Mouse (Mus musculus) embryonic facial prominence, embryonic 11.5 days (tissue): Measurements from ENCODE around the gene Acot13. TPM values are rescaled to one million over a fixed set of nuclear protein-coding genes. Genes with fewer than 3 reads are reported as not detected.

Experiments
- ATAC-seq: fragments of 200-750 bp; cut with Nextera tagmentation; replicated peaks from 2 replicates; pipeline ENCODE4 v1.8.0; 2017; ENCODE audit warnings: low read depth; ENCODE audit not compliant: insufficient number of reproducible peaks, low FRiP score, low TSS enrichment
- DNase-seq: peaks from one replicate; pipeline ENCODE4 v3.0.0-alpha.2; 2015; ENCODE audit warnings: low spot score
- H3K27ac ChIP-seq: fragments of 300-500 bp; sonication (generic); replicated peaks from 2 replicates; pipeline ENCODE4 v1.5.1; 2014; ENCODE audit warnings: mild to moderate bottlenecking, low read depth, low read length, control low read depth
- H3K27me3 ChIP-seq: fragments of 300-500 bp; sonication (generic); 2 replicates; pipeline ENCODE4 v1.6.1; 2014; ENCODE audit warnings: mild to moderate bottlenecking, low read length, moderate library complexity, mixed read lengths; ENCODE audit not compliant: control insufficient read depth, insufficient read depth
- H3K36me3 ChIP-seq: fragments of 300-500 bp; sonication (generic); replicated peaks from 2 replicates; pipeline ENCODE4 v1.6.1; 2014; ENCODE audit warnings: low read depth, mild to moderate bottlenecking, low read length, moderate library complexity, mixed read lengths; ENCODE audit not compliant: control insufficient read depth, insufficient read depth
- H3K4me1 ChIP-seq: fragments of 300-500 bp; sonication (generic); 2 replicates; pipeline ENCODE4 v1.6.1; 2014; ENCODE audit warnings: low read length, mixed read lengths; ENCODE audit not compliant: control insufficient read depth, insufficient read depth
- H3K4me2 ChIP-seq: fragments of 300-500 bp; sonication (generic); 2 replicates; pipeline ENCODE4 v1.6.1; 2014; ENCODE audit warnings: low read depth, mild to moderate bottlenecking, control low read depth, low read length, moderate library complexity
- H3K4me3 ChIP-seq: fragments of 300-500 bp; sonication (generic); 2 replicates; pipeline ENCODE4 v1.5.1; 2014; ENCODE audit warnings: low read depth, low read length, control low read depth
- H3K9ac ChIP-seq: fragments of 300-500 bp; sonication (generic); replicated peaks from 2 replicates; pipeline ENCODE4 v1.6.1; 2014; ENCODE audit warnings: mild to moderate bottlenecking, control low read depth, low read length
- H3K9me3 ChIP-seq: fragments of 300-500 bp; sonication (generic); replicated peaks from 2 replicates; pipeline ENCODE4 v1.6.1; 2016; ENCODE audit warnings: mild to moderate bottlenecking, low read length, inconsistent platforms, mixed read lengths; ENCODE audit not compliant: control insufficient read depth
- WGBS: fragments of 180-500 bp; shearing (Covaris S2); extraction: QIAGEN DNeasy Blood & Tissue Kit; methylation state at CpG from one replicate; pipeline ENCODE4 v1.1.7; 2014; 5-methylcytosine and 5-hydroxymethylcytosine counted together
- polyA plus RNA-seq: library from polyadenylated mRNA; unstranded; fragments of >200 nt; fragmentation: Nextera tagmentation; extraction: Ambion mirVana; gene quantifications from 2 replicates; pipeline ENCODE4 v1.2.1, GENCODE M21; 2014

Gene Acot13
- polyA plus RNA-seq, 1 experiment from 2014 or later, result 71.0 TPM

GRCm38 (mm10) chr13:24862520-24862919 is 31.2 kb upstream of the Acot13 start:
- Histone ChIP-seq H3K4me1 (no peaks in the 10 kb centered on the region), H3K9me3 (no peaks in the 10 kb centered on the region), H3K27ac (no peak overlapping the region), H3K27me3 (no peaks in the 10 kb centered on the region), H3K9ac (no peak overlapping the region), H3K36me3 (no peaks in the 10 kb centered on the region), H3K4me3 (no peak overlapping the region), H3K4me2 (no peak overlapping the region)
- DNase-seq (peak; percentile 38), ATAC-seq (no peak)
- WGBS, result 62% methylated on average over 7 of the region's 7 CpGs

- no peak overlapping the region for H3K27ac ChIP-seq
- H3K4me2 ChIP-seq, result no peak overlapping the region
- no peaks in the 10 kb centered on the region for H3K36me3 ChIP-seq
- no peak overlapping the region for H3K4me3 ChIP-seq
- ATAC-seq (no peak), DNase-seq (no peak)
- no peaks in the 10 kb centered on the region for H3K27me3 ChIP-seq
- H3K9me3 ChIP-seq, result no peaks in the 10 kb centered on the region
- 78% methylated on average over 7 of the region's 7 CpGs for WGBS
- no peaks in the 10 kb centered on the region for H3K4me1 ChIP-seq
- no peak overlapping the region for H3K9ac ChIP-seq
Measured at GRCm38 (mm10) chr13:24862021-24862420, 30.7 kb upstream of the Acot13 start.

GRCm38 (mm10) chr13:24861084-24861483 is 29.7 kb upstream of the Acot13 start:
- no peak overlapping the region for H3K4me2 ChIP-seq
- no peaks in the 10 kb centered on the region for H3K4me1 ChIP-seq
- H3K4me3 ChIP-seq, result no peak overlapping the region
- no peak overlapping the region for H3K27ac ChIP-seq
- 79% methylated on average over 12 of the region's 12 CpGs for WGBS
- H3K36me3 ChIP-seq, result no peaks in the 10 kb centered on the region
- no peak overlapping the region for H3K9ac ChIP-seq
- no peaks in the 10 kb centered on the region for H3K9me3 ChIP-seq
- no peak for DNase-seq
- ATAC-seq, result no peak
- H3K27me3 ChIP-seq, result no peaks in the 10 kb centered on the region

GRCm38 (mm10) chr13:24859115-24859514 is 27.8 kb upstream of the Acot13 start:
- no peaks in the 10 kb centered on the region for H3K27me3 ChIP-seq
- no peaks in the 10 kb centered on the region for H3K36me3 ChIP-seq
- H3K9ac ChIP-seq, result no peak overlapping the region
- no peaks in the 10 kb centered on the region for H3K4me1 ChIP-seq
- H3K9me3 ChIP-seq, result no peaks in the 10 kb centered on the region
- ATAC-seq (no peak), DNase-seq (no peak)
- no peak overlapping the region for H3K27ac ChIP-seq
- H3K4me2 ChIP-seq, result no peak overlapping the region
- no peak overlapping the region for H3K4me3 ChIP-seq

DNA sequence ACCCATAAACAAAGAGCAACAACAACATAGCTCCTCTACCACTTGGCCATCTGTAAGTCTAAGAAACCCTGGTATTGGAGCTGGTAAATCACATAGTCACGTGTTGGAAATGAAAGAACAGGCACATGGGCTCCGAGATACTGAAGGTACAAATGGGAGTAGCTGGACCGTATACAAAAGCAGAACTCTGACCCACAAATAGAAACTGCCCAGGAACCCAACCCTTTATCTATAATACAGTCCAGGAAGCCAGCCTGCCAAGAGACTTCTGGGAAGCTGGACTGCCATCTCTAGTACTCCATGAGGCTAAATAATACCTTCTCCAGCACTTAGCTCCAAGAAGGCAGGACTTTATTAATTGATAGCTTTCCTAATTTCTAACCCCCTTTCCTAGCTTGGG is 21.2 kb upstream of the Acot13 start:
- H3K9ac ChIP-seq, result no peak overlapping the region
- WGBS, result 84% methylated on average over 3 of the region's 3 CpGs
- H3K27ac ChIP-seq, result no peak overlapping the region
- H3K36me3 ChIP-seq, result no peaks in the 10 kb centered on the region
- H3K9me3 ChIP-seq, result no peaks in the 10 kb centered on the region
- H3K27me3 ChIP-seq, result no peaks in the 10 kb centered on the region
- no peaks in the 10 kb centered on the region for H3K4me1 ChIP-seq
- no peak overlapping the region for H3K4me3 ChIP-seq
- no peak overlapping the region for H3K4me2 ChIP-seq
- no peak for DNase-seq
- no peak for ATAC-seq

DNA sequence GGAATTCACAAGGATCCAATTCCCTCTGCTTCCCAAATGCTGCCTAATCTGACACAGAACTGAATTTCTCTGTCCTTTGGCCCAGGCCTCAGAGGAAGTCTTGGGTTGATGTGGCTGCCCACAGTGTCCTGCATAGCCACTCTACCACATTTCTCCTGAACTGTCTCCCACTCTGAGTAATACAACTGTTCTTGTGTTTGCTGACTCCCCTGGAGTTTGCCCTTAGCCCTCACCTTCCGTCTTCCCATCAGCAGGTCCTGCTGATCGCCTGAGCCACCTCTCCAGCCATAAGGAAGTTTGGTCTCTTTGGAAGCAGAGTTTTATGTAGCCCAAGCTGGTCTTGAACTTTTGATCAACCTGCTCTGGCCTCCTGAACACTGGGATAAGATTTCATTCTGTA is 20.6 kb upstream of the Acot13 start:
- no peak for ATAC-seq
- Histone ChIP-seq H3K4me2 (no peak overlapping the region), H3K36me3 (no peaks in the 10 kb centered on the region), H3K4me1 (no peaks in the 10 kb centered on the region), H3K9me3 (no peaks in the 10 kb centered on the region), H3K9ac (no peak overlapping the region), H3K27me3 (no peaks in the 10 kb centered on the region), H3K27ac (no peak overlapping the region), H3K4me3 (no peak overlapping the region)
- 84% methylated on average over 2 of the region's 2 CpGs for WGBS
- no peak for DNase-seq

- Histone ChIP-seq H3K9me3 (no peaks in the 10 kb centered on the region), H3K9ac (no peak overlapping the region), H3K4me2 (no peak overlapping the region), H3K4me3 (no peak overlapping the region), H3K36me3 (no peaks in the 10 kb centered on the region), H3K4me1 (no peaks in the 10 kb centered on the region), H3K27ac (no peak overlapping the region), H3K27me3 (no peaks in the 10 kb centered on the region)
- peak; percentile 19 for DNase-seq
- ATAC-seq, result no peak
- WGBS, result 67% methylated on average over 4 of the region's 4 CpGs
Measured at GRCm38 (mm10) chr13:24849318-24849717, 18.0 kb upstream of the Acot13 start.

DNA sequence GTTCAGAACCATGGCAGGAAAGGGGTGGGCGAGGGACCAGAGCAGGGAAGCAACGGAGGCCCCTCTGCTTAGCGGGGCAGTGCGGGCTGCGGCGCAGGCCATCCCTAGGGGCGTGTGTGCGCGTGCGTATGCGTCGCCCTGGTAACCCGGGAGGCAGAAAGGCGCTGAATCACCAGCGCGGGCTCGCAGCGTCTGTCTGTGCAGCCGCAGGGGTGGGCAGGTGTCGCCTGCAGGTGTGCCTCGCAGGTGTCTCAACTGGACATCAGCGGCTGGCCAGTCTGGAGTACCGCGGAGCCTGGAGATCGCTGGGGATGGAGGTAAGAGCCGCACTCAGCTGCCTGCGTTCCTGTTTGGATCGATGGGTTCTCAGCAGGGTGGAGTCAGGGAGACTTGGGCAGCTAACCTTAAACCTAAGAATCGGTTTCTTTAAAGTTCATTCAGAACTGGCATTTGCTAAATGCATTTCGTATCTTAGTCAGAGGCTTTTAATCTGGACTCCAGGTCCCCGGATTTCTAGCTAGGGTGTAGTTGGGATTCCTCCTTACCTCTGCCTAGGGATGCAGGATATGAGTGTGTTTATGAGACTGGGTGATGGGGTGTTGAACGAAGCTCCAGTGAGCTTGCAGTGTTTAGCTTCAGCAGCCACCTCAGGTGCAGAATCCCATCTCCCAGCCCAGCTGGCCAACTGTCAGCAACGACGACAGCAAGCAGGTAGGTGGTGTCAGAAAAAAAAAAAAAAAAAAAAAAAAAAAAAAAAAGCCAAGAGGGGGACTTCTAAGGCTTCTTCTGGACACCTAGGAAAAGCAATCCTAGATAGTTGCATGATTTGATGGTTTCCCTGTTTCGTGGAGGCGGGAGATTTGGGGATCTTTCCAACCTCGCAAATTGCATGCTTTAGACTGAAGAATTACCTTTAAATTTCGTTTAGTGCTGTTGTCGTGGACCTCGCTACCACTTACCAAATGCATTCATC is 13.9 kb upstream of the Acot13 start, which contains the start of gene D130043K22Rik:
Gene D130043K22Rik, plus strand, starts transcription at position 153 of the 973 bp plus-strand sequence.
- WGBS, result 13% methylated on average over 40 of the region's 40 CpGs
- Histone ChIP-seq H3K9me3 (no peaks in the 10 kb centered on the region), H3K4me3 (peak within 1 kb of the TSS; percentile 34), H3K9ac (0 out of 2 replicates have a peak within 1 kb of the TSS, but pooled peaks have one; percentile 14), H3K36me3 (no peaks in the 10 kb centered on the region), H3K4me2 (peak within 1 kb of the TSS; percentile 70), H3K27ac (no peak within 1 kb of the TSS), H3K4me1 (no peaks in the 10 kb centered on the region), H3K27me3 (no peaks in the 10 kb centered on the region)
- ATAC-seq (peak; percentile 87), DNase-seq (peak; percentile 74)
